Mouse (Mus musculus): ENCODE results near the gene Kif6.

DNA sequence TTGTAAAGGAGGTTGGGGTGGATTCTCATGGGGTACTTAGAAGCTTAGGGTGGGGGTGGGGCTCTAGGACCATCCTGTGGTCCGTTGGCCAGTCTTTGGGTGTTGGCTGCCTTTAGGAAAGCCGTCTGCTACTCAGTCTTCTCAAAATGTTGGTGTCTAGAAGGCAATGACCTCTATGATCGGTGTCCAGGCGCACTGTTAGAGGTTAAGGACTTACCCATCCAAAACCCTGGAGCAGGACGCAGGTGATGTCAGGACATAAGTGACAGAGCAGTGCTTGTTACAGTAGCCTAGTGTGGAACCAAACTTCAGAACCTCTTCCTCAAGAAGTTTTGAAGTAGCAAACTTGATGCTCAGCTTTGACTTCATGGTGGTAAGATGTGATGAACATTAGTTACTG, 170.9 kb downstream of the Kif6 start:
- no peak for TF ChIP-seq CTCF (conservative IDR thresholded peaks at IDR 0.05; ENCODE audit: insufficient read depth, insufficient read length, low read depth, low read length)
- no peak for TF ChIP-seq POLR2A (IDR thresholded peaks at IDR 0.05; ENCODE audit: low read depth, low read length)
